In genomic region chr9:75070457-75071028, GRCm38 (mm10) we compare ENCODE assay signal across 8 mouse cellular contexts. TPM values are rescaled to one million over a fixed set of nuclear protein-coding genes. Genes with fewer than 3 reads are reported as not detected.
A peak's percentile ranks its signal among the peaks of the same experiment; 100 is the strongest.
DNase-seq lines count a peak whose midpoint lies in the region; ATAC-seq lines count a peak whose summit lies in the region.

TSS of gene Myo5a (plus strand) at chr9:75071015.

- H3K4me3 ChIP-seq in embryonic facial prominence, embryonic 10.5 days, result peak within 1 kb of the TSS; percentile 85
- peak within 1 kb of the TSS; percentile 84 for H3K4me3 ChIP-seq in limb, embryonic 15.5 days
- peak within 1 kb of the TSS; percentile 83 for H3K4me3 ChIP-seq in stomach, embryonic 14.5 days (ENCODE audit: low read depth, low read length)

- H3K9ac ChIP-seq in limb, embryonic 15.5 days, result peak within 1 kb of the TSS; percentile 77
- peak within 1 kb of the TSS; percentile 79 for H3K9ac ChIP-seq in stomach, embryonic 14.5 days (replicated peaks; ENCODE audit: low read depth, low read length)

- peak within 1 kb of the TSS; percentile 97 for H3K27ac ChIP-seq in embryonic facial prominence, embryonic 10.5 days (replicated peaks)
- peak within 1 kb of the TSS; percentile 93 for H3K27ac ChIP-seq in limb, embryonic 15.5 days
- peak within 1 kb of the TSS; percentile 86 for H3K27ac ChIP-seq in stomach, embryonic 14.5 days (ENCODE audit: low read length)

- H3K9me3 ChIP-seq in embryonic facial prominence, embryonic 10.5 days, result no peaks in the 10 kb centered on the region
- H3K9me3 ChIP-seq in limb, embryonic 15.5 days, result no peaks in the 10 kb centered on the region
- H3K9me3 ChIP-seq in stomach, embryonic 14.5 days (ENCODE audit: control insufficient read depth, low read depth, low read length), result no peaks in the 10 kb centered on the region

- H3K36me3 ChIP-seq in embryonic facial prominence, embryonic 10.5 days (replicated peaks), result no peaks in the 10 kb centered on the region
- no peaks in the 10 kb centered on the region for H3K36me3 ChIP-seq in limb, embryonic 15.5 days
- no peaks in the 10 kb centered on the region for H3K36me3 ChIP-seq in stomach, embryonic 14.5 days (ENCODE audit: control insufficient read depth, insufficient read depth, low read length)

- DNase-seq in embryo, embryonic 10.5 days (ENCODE audit: low spot score), result peak; percentile 56
- DNase-seq in embryo, embryonic 10 days (ENCODE audit: low spot score), result no peak
- DNase-seq in 3134 (ENCODE audit: extremely low read depth, insufficient read length, low spot score), result peak; percentile 83
- no peak for DNase-seq in embryonic facial prominence, embryonic 10.5 days (ENCODE audit: low spot score)
- no peak for DNase-seq in heart, postnatal 4 days
- DNase-seq in urinary bladder, postnatal 10 days (ENCODE audit: low spot score), result no peak

- H3K27me3 ChIP-seq in embryonic facial prominence, embryonic 10.5 days (replicated peaks; ENCODE audit: low read depth, poor library complexity, severe bottlenecking), result 0 out of 2 replicates have a peak, but pooled peaks cover 8% of the 10 kb centered on the region
- no peaks in the 10 kb centered on the region for H3K27me3 ChIP-seq in limb, embryonic 15.5 days
- H3K27me3 ChIP-seq in stomach, embryonic 14.5 days (ENCODE audit: control insufficient read depth, insufficient read depth, low read length), result no peaks in the 10 kb centered on the region

- 20% methylated on average over 23 of the region's 23 CpGs for WGBS in embryonic facial prominence, embryonic 10.5 days
- 21% methylated on average over 23 of the region's 23 CpGs for WGBS in limb, embryonic 15.5 days
- 22% methylated on average over 23 of the region's 23 CpGs for WGBS in stomach, embryonic 14.5 days

- ATAC-seq in limb, embryonic 15.5 days (ENCODE audit: insufficient number of reproducible peaks, low FRiP score, low TSS enrichment, low read depth), result 0 out of 2 replicates have a peak, but pooled peaks have one; percentile 7
- no peak for ATAC-seq in stomach, embryonic 14.5 days (ENCODE audit: insufficient number of reproducible peaks, insufficient read depth, low FRiP score, low read depth)

- peaks cover 20% of the 10 kb centered on the region for H3K4me1 ChIP-seq in embryonic facial prominence, embryonic 10.5 days
- H3K4me1 ChIP-seq in limb, embryonic 15.5 days, result peaks cover 12% of the 10 kb centered on the region
- no peaks in the 10 kb centered on the region for H3K4me1 ChIP-seq in stomach, embryonic 14.5 days (ENCODE audit: control insufficient read depth, insufficient read depth, low read length)

- peak within 1 kb of the TSS; percentile 91 for H3K4me2 ChIP-seq in limb, embryonic 15.5 days
- peak within 1 kb of the TSS; percentile 87 for H3K4me2 ChIP-seq in stomach, embryonic 14.5 days (replicated peaks; ENCODE audit: low read depth, low read length)

RNA-seq across cellular contexts. Expression of gene Myo5a, which starts in this region (rescaled TPM):
- 18.9 and 21.2 TPM in 2 replicates for polyA plus RNA-seq in embryonic facial prominence, embryonic 10.5 days (2016; fragmentation: Nextera tagmentation; extraction: Ambion mirVana)
- total RNA-seq in heart, postnatal 4 days (2021), result 10 to 100 TPM; 23.9 to 24.6 TPM
- 15.3 and 17.8 TPM in 2 replicates for polyA plus RNA-seq in limb, embryonic 15.5 days (2015; fragmentation: Nextera tagmentation; extraction: Ambion mirVana)
- polyA plus RNA-seq in stomach, embryonic 14.5 days (2014; fragmentation: Nextera tagmentation; extraction: Ambion mirVana), result 21.3 and 23.3 TPM in 2 replicates

Comparison
In these comparisons a context has a peak if more than half of its experiments do, and no peak if none do; other contexts are left out.
1. DNase-seq: peak in embryo, embryonic 10.5 days (single experiment) and 3134 (single experiment); none in embryo, embryonic 10 days (single experiment), embryonic facial prominence, embryonic 10.5 days (single experiment), heart, postnatal 4 days (single experiment) and urinary bladder, postnatal 10 days (single experiment).
2. Peak in every context shown above with its lines, with median percentiles within 50 percentile points of each other: H3K27ac ChIP-seq and H3K4me3 ChIP-seq.